Mouse (Mus musculus) erythroblast, embryonic 14.5 days (primary cell): Measurements from ENCODE around the gene Kcng4. TPM values are rescaled to one million over a fixed set of nuclear protein-coding genes. Genes with fewer than 3 reads are reported as not detected.

Source experiments
- H3K27me3 ChIP-seq: 2 replicates; pipeline ENCODE4 v1.6.1; 2012; ENCODE audit warnings: inconsistent platforms; ENCODE audit not compliant: control insufficient read depth
- H3K36me3 ChIP-seq: 2 replicates; pipeline ENCODE4 v1.6.1; 2012; ENCODE audit warnings: mild to moderate bottlenecking, inconsistent platforms; ENCODE audit not compliant: control insufficient read depth
- H3K4me1 ChIP-seq: 2 replicates; pipeline ENCODE4 v1.6.1; 2012; ENCODE audit warnings: inconsistent platforms; ENCODE audit not compliant: control insufficient read depth
- H3K4me3 ChIP-seq: replicated peaks from 2 replicates; pipeline ENCODE3; 2012; ENCODE audit warnings: moderate library complexity, mild to moderate bottlenecking, inconsistent platforms
- H3K9me3 ChIP-seq: 2 replicates; pipeline ENCODE4 v1.6.1; 2012; ENCODE audit warnings: low read length, inconsistent platforms, mixed read lengths; ENCODE audit not compliant: control insufficient read depth
- GATA1 ChIP-seq: IDR thresholded peaks from 2 replicates; pipeline ENCODE4 v1.6.1; 2012; ENCODE audit warnings: low read length, inconsistent platforms, mixed read lengths
- TAL1 ChIP-seq: IDR thresholded peaks from 3 replicates; pipeline ENCODE4 v1.6.1; 2012; ENCODE audit warnings: low read length, inconsistent platforms, mixed read lengths
- polyA plus RNA-seq: library from polyadenylated mRNA; stranded (reverse); fragments of >175 nt; gene quantifications from 2 replicates; pipeline ENCODE4 v1.2.3, GENCODE M21; 2012

Gene Kcng4
- polyA plus RNA-seq, 1 experiment: not detected

- TF ChIP-seq GATA1 (no peak), TAL1 (no peak)
- no peak overlapping the region for H3K4me3 ChIP-seq
- no peaks in the 10 kb centered on the region; the same call in 1 of the 2 replicates for H3K27me3 ChIP-seq
- no peaks in the 10 kb centered on the region for H3K36me3 ChIP-seq
- H3K9me3 ChIP-seq: no peaks in the 10 kb centered on the region
- H3K4me1 ChIP-seq: peaks cover 63% of the 10 kb centered on the region
Observed at GRCm38 (mm10) chr8:119580441-119581161, 54.9 kb downstream of the Kcng4 start.

- Histone ChIP-seq H3K4me3 (no peak overlapping the region), H3K36me3 (no peaks in the 10 kb centered on the region), H3K27me3 (no peaks in the 10 kb centered on the region; the same call in 1 of the 2 replicates), H3K4me1 (peaks cover 69% of the 10 kb centered on the region), H3K9me3 (no peaks in the 10 kb centered on the region)
- TF ChIP-seq GATA1 (no peak), TAL1 (no peak)
Observed at GRCm38 (mm10) chr8:119579096-119579495, 56.4 kb downstream of the Kcng4 start.

- Histone ChIP-seq H3K36me3 (peaks cover 10% of the 10 kb centered on the region), H3K9me3 (no peaks in the 10 kb centered on the region), H3K4me1 (peaks cover 72% of the 10 kb centered on the region), H3K27me3 (no peaks in the 10 kb centered on the region; the same call in 1 of the 2 replicates), H3K4me3 (peak overlapping the region; percentile 85)
- TF ChIP-seq GATA1 (no peak), TAL1 (no peak)
Observed at GRCm38 (mm10) chr8:119575366-119575726, 60.1 kb downstream of the Kcng4 start.

GRCm38 (mm10) chr8:119574437-119575365 is 60.8 kb downstream of the Kcng4 start, which contains the start of the genes Hsdl1 and Dnaaf1:
TSS of gene Hsdl1 (minus strand) at chr8:119575183.
TSS of gene Dnaaf1 (plus strand) at chr8:119575235.
- Histone ChIP-seq H3K27me3 (no peaks in the 10 kb centered on the region; the same call in 1 of the 2 replicates), H3K36me3 (peaks cover 12% of the 10 kb centered on the region), H3K4me3 (peak within 1 kb of the TSS; percentile 85), H3K4me1 (peaks cover 65% of the 10 kb centered on the region), H3K9me3 (no peaks in the 10 kb centered on the region)
- TF ChIP-seq GATA1 (no peak), TAL1 (no peak)

Other genes starting within 250 kb of the Kcng4 start
- 0.28 and 0.34 TPM in 2 replicates for gene Mlycd, start 240.8 kb downstream of the Kcng4 start, polyA plus RNA-seq
- 0.17 and 0.30 TPM in 2 replicates for gene Osgin1, start 201.6 kb downstream of the Kcng4 start, polyA plus RNA-seq
- not detected in 2 replicates for gene Necab2, start 189.0 kb downstream of the Kcng4 start, polyA plus RNA-seq
- not detected in 2 replicates for gene Slc38a8, start 134.0 kb downstream of the Kcng4 start, polyA plus RNA-seq
- 9.2 and 13.4 TPM in 2 replicates for gene Mbtps1, start 76.9 kb downstream of the Kcng4 start, polyA plus RNA-seq
- gene Hsdl1, start 60.5 kb downstream of the Kcng4 start, polyA plus RNA-seq: 0.80 and 1.4 TPM in 2 replicates
- not detected in 2 replicates for gene Dnaaf1, start 60.4 kb downstream of the Kcng4 start, polyA plus RNA-seq
- gene Taf1c, start 30.5 kb downstream of the Kcng4 start, polyA plus RNA-seq: 1.8 and 2.2 TPM in 2 replicates
- not detected in 2 replicates for gene Adad2, start 22.9 kb downstream of the Kcng4 start, polyA plus RNA-seq
- gene Wfdc1, start 30.7 kb upstream of the Kcng4 start, polyA plus RNA-seq: not detected in 2 replicates
- not detected in 2 replicates for gene Atp2c2, start 64.3 kb upstream of the Kcng4 start, polyA plus RNA-seq
- 0.09 and 0.23 TPM in 2 replicates for gene Tldc1, start 142.7 kb upstream of the Kcng4 start, polyA plus RNA-seq
- 2.6 and 3.7 TPM in 2 replicates for gene Cotl1, start 204.9 kb upstream of the Kcng4 start, polyA plus RNA-seq
- gene Klhl36, start 226.6 kb upstream of the Kcng4 start, polyA plus RNA-seq: 0.02 and 0.12 TPM in 2 replicates